Mouse (Mus musculus) kidney, adult 2 months (tissue): Measurements from ENCODE around the gene Fam118a.

Experiments used
- CTCF ChIP-seq: fragments of 200-500 bp; conservative IDR thresholded peaks from 2 replicates; pipeline ENCODE4 v1.5.1; 2011; ENCODE audit warnings: low read depth, mild to moderate bottlenecking, control low read depth, low read length, moderate library complexity, mixed read lengths; ENCODE audit not compliant: insufficient read depth, insufficient read length
- POLR2A ChIP-seq: fragments of 200-500 bp; IDR thresholded peaks from one replicate; pipeline ENCODE4 v1.6.1; 2011; ENCODE audit warnings: low read depth, low read length, control low read depth

DNA sequence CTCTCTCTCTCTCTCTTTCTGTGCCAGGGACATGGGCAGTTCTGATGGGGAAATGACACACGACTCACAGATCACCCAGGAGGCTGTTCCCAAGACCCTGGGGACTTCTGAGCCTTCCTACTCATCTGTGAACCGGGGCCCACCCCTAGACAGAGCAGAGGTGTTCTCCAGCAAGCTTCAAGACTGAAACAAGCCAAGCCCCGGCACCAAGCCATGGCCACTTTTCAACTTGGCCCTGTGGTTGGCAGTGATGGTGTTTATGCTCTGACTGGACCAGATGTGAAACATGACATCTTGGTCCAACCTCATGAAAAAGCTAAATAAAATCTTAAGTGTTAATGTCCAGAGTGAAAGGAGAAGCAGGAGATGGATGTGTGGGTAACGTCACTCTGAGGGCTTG, 6.5 kb upstream of the Fam118a start:
- no peak for TF ChIP-seq CTCF
- no peak for TF ChIP-seq POLR2A
